ENCODE assay signal across 14 mouse cellular contexts in the genomic region with DNA sequence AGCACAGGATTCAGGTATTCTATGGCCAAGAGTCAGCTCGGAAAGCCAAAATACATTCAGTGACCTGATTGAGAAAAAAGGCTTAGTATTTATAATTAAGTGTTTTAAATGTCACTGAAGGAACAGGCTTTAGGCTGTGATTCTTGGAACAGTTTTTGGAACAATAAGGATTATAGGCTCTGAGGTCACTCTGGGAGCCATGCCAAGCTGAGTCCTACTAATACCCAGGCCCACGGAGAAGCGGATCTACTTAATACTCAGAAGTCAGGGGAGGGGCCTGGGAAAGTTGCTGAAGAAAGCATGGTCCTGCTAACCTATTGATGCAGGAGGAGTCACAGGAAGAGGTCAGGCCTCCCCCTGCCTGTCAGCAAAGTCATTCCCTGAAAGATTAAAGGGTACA.
A peak's percentile ranks its signal among the peaks of the same experiment; 100 is the strongest.
DNase-seq lines count a peak whose midpoint lies in the region; ATAC-seq and TF ChIP-seq lines count a peak whose summit lies in the region.
"Had no signal": no experiment of that assay in that cellular context is flagged by ENCODE, and none has a peak within 500 bp of the region (broad histone marks: within the 10 kb centered on the region; RNA-seq: fewer than 3 reads in every experiment).

No protein-coding gene starts in this region.

- H3K4me1 ChIP-seq in heart, embryonic 12.5 days (replicated peaks) = peaks cover 5% of the 10 kb centered on the region
- H3K4me1 ChIP-seq in lung, embryonic 14.5 days (ENCODE audit: insufficient read depth) = no peaks in the 10 kb centered on the region
- peaks cover 10% of the 10 kb centered on the region for H3K4me1 ChIP-seq in brown adipose tissue, adult 24 weeks (ENCODE audit: control insufficient read depth, insufficient read depth, insufficient read length, low read length)

- H3K4me2 ChIP-seq in heart, embryonic 12.5 days = no peak overlapping the region
- no peak overlapping the region for H3K4me2 ChIP-seq in lung, embryonic 14.5 days
- H3K4me2 ChIP-seq: embryonic facial prominence, embryonic 12.5 days; forebrain, embryonic 12.5 days; lung, embryonic 15.5 days had no signal

- 62% methylated on average over 3 of the region's 3 CpGs for WGBS in heart, embryonic 12.5 days
- 53% methylated on average over 3 of the region's 3 CpGs for WGBS in lung, embryonic 14.5 days

- 0 out of 2 replicates have a peak, but pooled peaks cover 3% of the 10 kb centered on the region for H3K27me3 ChIP-seq in heart, embryonic 12.5 days (replicated peaks)
- no peaks in the 10 kb centered on the region for H3K27me3 ChIP-seq in lung, embryonic 14.5 days (ENCODE audit: insufficient read depth, low read length)
- H3K27me3 ChIP-seq: embryonic facial prominence, embryonic 12.5 days; forebrain, embryonic 12.5 days; lung, embryonic 15.5 days had no signal

- peak; percentile 26 to 33 for DNase-seq in heart, postnatal 10 days
- DNase-seq in lung, embryonic 14.5 days = peak; percentile 77
- no peak for DNase-seq in lung, adult 18-20 months
- peak; percentile 46 for DNase-seq in retina, postnatal 7 days (ENCODE audit: low read depth, low spot score)
- no peak for DNase-seq in spleen, postnatal 10 days (ENCODE audit: low spot score in 2 of 2)
- DNase-seq: adrenal gland, adult 2 months; cerebellum, postnatal 14 days; gastrocnemius, postnatal 10 days; right cerebral cortex, postnatal 14 days had no signal

- H3K9ac ChIP-seq in heart, embryonic 12.5 days = no peak overlapping the region
- H3K9ac ChIP-seq in lung, embryonic 14.5 days = no peak overlapping the region
- H3K9ac ChIP-seq: embryonic facial prominence, embryonic 12.5 days; forebrain, embryonic 12.5 days; lung, embryonic 15.5 days had no signal

- no peaks in the 10 kb centered on the region for H3K36me3 ChIP-seq in heart, embryonic 12.5 days
- H3K36me3 ChIP-seq in lung, embryonic 14.5 days (ENCODE audit: insufficient read depth) = no peaks in the 10 kb centered on the region
- H3K36me3 ChIP-seq: embryonic facial prominence, embryonic 12.5 days; forebrain, embryonic 12.5 days; lung, embryonic 15.5 days had no signal

- H3K9me3 ChIP-seq in heart, embryonic 12.5 days (replicated peaks) = no peaks in the 10 kb centered on the region
- no peaks in the 10 kb centered on the region for H3K9me3 ChIP-seq in lung, embryonic 14.5 days (ENCODE audit: low read depth, low read length)
- H3K9me3 ChIP-seq: embryonic facial prominence, embryonic 12.5 days; forebrain, embryonic 12.5 days; lung, embryonic 15.5 days had no signal

- intact Hi-C loops in heart, postnatal 10 days (cut with DNase I) = no loop called here

- no peak overlapping the region for H3K27ac ChIP-seq in heart, embryonic 12.5 days (ENCODE audit: poor library complexity, severe bottlenecking)
- no peak overlapping the region for H3K27ac ChIP-seq in lung, embryonic 14.5 days (ENCODE audit: low read depth)
- H3K27ac ChIP-seq in brown adipose tissue, adult 24 weeks (replicated peaks; ENCODE audit: low read depth, low read length) = 0 out of 2 replicates have a peak overlapping the region, but pooled peaks have one; percentile 81
- H3K27ac ChIP-seq: embryonic facial prominence, embryonic 12.5 days; forebrain, embryonic 12.5 days; lung, embryonic 15.5 days had no signal

- TF ChIP-seq CTCF in lung, embryonic 14.5 days (IDR thresholded peaks at IDR 0.05; ENCODE audit: low read depth) = no peak

- H3K4me3 ChIP-seq in heart, embryonic 12.5 days = no peak overlapping the region
- no peak overlapping the region for H3K4me3 ChIP-seq in lung, embryonic 14.5 days (ENCODE audit: low read depth, low read length)
- no peak overlapping the region for H3K4me3 ChIP-seq in brown adipose tissue, adult 24 weeks (ENCODE audit: insufficient read depth, low read depth, low read length)
- H3K4me3 ChIP-seq: embryonic facial prominence, embryonic 12.5 days; forebrain, embryonic 12.5 days; lung, embryonic 15.5 days had no signal

- ATAC-seq in heart, embryonic 12.5 days (ENCODE audit: insufficient number of reproducible peaks, low FRiP score) = no peak
- ATAC-seq in lung, embryonic 14.5 days (ENCODE audit: insufficient read depth) = no peak

Comparison
In these comparisons a context has a peak if more than half of its experiments do, and no peak if none do; other contexts are left out.
1. DNase-seq: peak in heart, postnatal 10 days (2 of 2), lung, embryonic 14.5 days (single experiment) and retina, postnatal 7 days (single experiment); none in lung, adult 18-20 months (0 of 2) and spleen, postnatal 10 days (0 of 2).